Mouse (Mus musculus): ENCODE data around the gene Ubtd2. TPM values are rescaled to one million over a fixed set of nuclear protein-coding genes. Genes with fewer than 3 reads are reported as not detected.
A peak's percentile ranks its signal among the peaks of the same experiment; 100 is the strongest.

The Ubtd2 gene
- polyA plus RNA-seq, 1 experiment from 2014 or later: 81.2 TPM

- Histone ChIP-seq H3K9me3 (no peaks in the 10 kb centered on the region), H3K9ac (no peak overlapping the region), H3K4me1 (peaks cover 14% of the 10 kb centered on the region), H3K4me3 (no peak overlapping the region), H3K36me3 (no peaks in the 10 kb centered on the region), H3K4me2 (no peak overlapping the region), H3K27me3 (peaks cover 11% of the 10 kb centered on the region), H3K27ac (no peak overlapping the region)
- WGBS: 82% methylated on average over 4 of the region's 4 CpGs
- no peak for ATAC-seq (ENCODE audit: insufficient number of reproducible peaks, insufficient read depth, low FRiP score, low TSS enrichment, low read depth)
Observed at GRCm38 (mm10) chr11:32538846-32539245, 83.7 kb downstream of the Ubtd2 start.

- no peak for ATAC-seq (ENCODE audit: insufficient number of reproducible peaks, insufficient read depth, low FRiP score, low TSS enrichment, low read depth)
- 78% methylated on average over 7 of the region's 7 CpGs for WGBS
Observed at GRCm38 (mm10) chr11:32539717-32540116, 84.5 kb downstream of the Ubtd2 start.

GRCm38 (mm10) chr11:32540463-32540862, 85.3 kb downstream of the Ubtd2 start:
- WGBS: 77% methylated on average over 6 of the region's 6 CpGs

More at GRCm38 (mm10) chr11:32539717-32540116, 84.5 kb downstream of the Ubtd2 start:
- H3K36me3 ChIP-seq: no peaks in the 10 kb centered on the region
- no peaks in the 10 kb centered on the region for H3K9me3 ChIP-seq
- H3K9ac ChIP-seq: no peak overlapping the region
- H3K4me1 ChIP-seq: peaks cover 8% of the 10 kb centered on the region; the same call in 1 of the 2 replicates
- H3K27me3 ChIP-seq: peaks cover 2% of the 10 kb centered on the region
- no peak overlapping the region for H3K4me2 ChIP-seq
- no peak overlapping the region for H3K4me3 ChIP-seq
- H3K27ac ChIP-seq: no peak overlapping the region

GRCm38 (mm10) chr11:32542181-32542580, 87.0 kb downstream of the Ubtd2 start:
- H3K4me2 ChIP-seq: no peak overlapping the region

More at GRCm38 (mm10) chr11:32540463-32540862, 85.3 kb downstream of the Ubtd2 start:
- Histone ChIP-seq H3K9me3 (no peaks in the 10 kb centered on the region), H3K36me3 (no peaks in the 10 kb centered on the region), H3K4me1 (peaks cover 8% of the 10 kb centered on the region; the same call in 1 of the 2 replicates), H3K4me2 (no peak overlapping the region), H3K4me3 (no peak overlapping the region), H3K27me3 (no peaks in the 10 kb centered on the region), H3K27ac (no peak overlapping the region), H3K9ac (no peak overlapping the region)
- no peak for ATAC-seq (ENCODE audit: insufficient number of reproducible peaks, insufficient read depth, low FRiP score, low TSS enrichment, low read depth)

GRCm38 (mm10) chr11:32542687-32543411, 87.7 kb downstream of the Ubtd2 start:
- H3K4me3 ChIP-seq: no peak overlapping the region
- H3K9me3 ChIP-seq: no peaks in the 10 kb centered on the region
- no peaks in the 10 kb centered on the region for H3K27me3 ChIP-seq
- H3K9ac ChIP-seq: no peak overlapping the region
- H3K4me2 ChIP-seq: no peak overlapping the region
- 41% methylated on average over 3 of the region's 3 CpGs for WGBS
- H3K27ac ChIP-seq: no peak overlapping the region
- ATAC-seq (ENCODE audit: insufficient number of reproducible peaks, insufficient read depth, low FRiP score, low TSS enrichment, low read depth): no peak
- H3K4me1 ChIP-seq: peaks cover 8% of the 10 kb centered on the region; the same call in 1 of the 2 replicates
- no peaks in the 10 kb centered on the region for H3K36me3 ChIP-seq

More at GRCm38 (mm10) chr11:32542181-32542580, 87.0 kb downstream of the Ubtd2 start:
- peaks cover 8% of the 10 kb centered on the region; the same call in 1 of the 2 replicates for H3K4me1 ChIP-seq
- H3K9me3 ChIP-seq: no peaks in the 10 kb centered on the region
- H3K4me3 ChIP-seq: no peak overlapping the region
- H3K36me3 ChIP-seq: no peaks in the 10 kb centered on the region
- H3K9ac ChIP-seq: no peak overlapping the region
- H3K27me3 ChIP-seq: no peaks in the 10 kb centered on the region
- H3K27ac ChIP-seq: no peak overlapping the region
- 87% methylated on average over 4 of the region's 4 CpGs for WGBS
- no peak for ATAC-seq (ENCODE audit: insufficient number of reproducible peaks, insufficient read depth, low FRiP score, low TSS enrichment, low read depth)

GRCm38 (mm10) chr11:32544041-32544440, 88.9 kb downstream of the Ubtd2 start:
- H3K27me3 ChIP-seq: no peaks in the 10 kb centered on the region
- WGBS: 84% methylated on average over 6 of the region's 6 CpGs

GRCm38 (mm10) chr11:32544497-32544896, 89.3 kb downstream of the Ubtd2 start:
- no peaks in the 10 kb centered on the region for H3K27me3 ChIP-seq
- no peaks in the 10 kb centered on the region for H3K9me3 ChIP-seq
- no peak overlapping the region for H3K4me2 ChIP-seq
- no peaks in the 10 kb centered on the region for H3K36me3 ChIP-seq
- no peak overlapping the region for H3K27ac ChIP-seq
- WGBS: 91% methylated on average over 5 of the region's 5 CpGs
- H3K4me3 ChIP-seq: no peak overlapping the region
- H3K4me1 ChIP-seq: peaks cover 14% of the 10 kb centered on the region
- no peak overlapping the region for H3K9ac ChIP-seq
- ATAC-seq (ENCODE audit: insufficient number of reproducible peaks, insufficient read depth, low FRiP score, low TSS enrichment, low read depth): no peak

More at GRCm38 (mm10) chr11:32544041-32544440, 88.9 kb downstream of the Ubtd2 start:
- H3K9me3 ChIP-seq: no peaks in the 10 kb centered on the region
- H3K27ac ChIP-seq: no peak overlapping the region
- ATAC-seq (ENCODE audit: insufficient number of reproducible peaks, insufficient read depth, low FRiP score, low TSS enrichment, low read depth): no peak
- no peak overlapping the region for H3K4me3 ChIP-seq
- H3K4me1 ChIP-seq: peaks cover 10% of the 10 kb centered on the region
- H3K36me3 ChIP-seq: no peaks in the 10 kb centered on the region
- no peak overlapping the region for H3K9ac ChIP-seq
- H3K4me2 ChIP-seq: no peak overlapping the region

- H3K36me3 ChIP-seq: no peaks in the 10 kb centered on the region
- no peaks in the 10 kb centered on the region for H3K27me3 ChIP-seq
- H3K9ac ChIP-seq: no peak overlapping the region
- no peak for ATAC-seq (ENCODE audit: insufficient number of reproducible peaks, insufficient read depth, low FRiP score, low TSS enrichment, low read depth)
- no peak overlapping the region for H3K4me2 ChIP-seq
- 78% methylated on average over 12 of the region's 12 CpGs for WGBS
- H3K27ac ChIP-seq: no peak overlapping the region
- no peaks in the 10 kb centered on the region for H3K9me3 ChIP-seq
- no peak overlapping the region for H3K4me3 ChIP-seq
- H3K4me1 ChIP-seq: peaks cover 25% of the 10 kb centered on the region
Observed at GRCm38 (mm10) chr11:32545605-32546004, 90.4 kb downstream of the Ubtd2 start.

GRCm38 (mm10) chr11:32546483-32546882, 91.3 kb downstream of the Ubtd2 start:
- WGBS: 78% methylated on average over 5 of the region's 5 CpGs

GRCm38 (mm10) chr11:32547391-32547947, 92.3 kb downstream of the Ubtd2 start:
- Histone ChIP-seq H3K9me3 (no peaks in the 10 kb centered on the region), H3K4me2 (no peak overlapping the region), H3K27me3 (no peaks in the 10 kb centered on the region), H3K4me1 (peaks cover 42% of the 10 kb centered on the region), H3K27ac (no peak overlapping the region), H3K36me3 (no peaks in the 10 kb centered on the region), H3K4me3 (no peak overlapping the region), H3K9ac (no peak overlapping the region)
- 77% methylated on average over 10 of the region's 10 CpGs for WGBS
- no peak for ATAC-seq (ENCODE audit: insufficient number of reproducible peaks, insufficient read depth, low FRiP score, low TSS enrichment, low read depth)

More at GRCm38 (mm10) chr11:32546483-32546882, 91.3 kb downstream of the Ubtd2 start:
- Histone ChIP-seq H3K4me3 (no peak overlapping the region), H3K27ac (no peak overlapping the region), H3K9ac (no peak overlapping the region), H3K27me3 (no peaks in the 10 kb centered on the region), H3K9me3 (no peaks in the 10 kb centered on the region), H3K36me3 (no peaks in the 10 kb centered on the region), H3K4me1 (peaks cover 33% of the 10 kb centered on the region), H3K4me2 (no peak overlapping the region)
- ATAC-seq (ENCODE audit: insufficient number of reproducible peaks, insufficient read depth, low FRiP score, low TSS enrichment, low read depth): no peak

GRCm38 (mm10) chr11:32548240-32548639, 93.1 kb downstream of the Ubtd2 start:
- Histone ChIP-seq H3K4me1 (peaks cover 43% of the 10 kb centered on the region), H3K4me3 (no peak overlapping the region), H3K9ac (no peak overlapping the region), H3K27me3 (no peaks in the 10 kb centered on the region), H3K9me3 (no peaks in the 10 kb centered on the region), H3K27ac (no peak overlapping the region), H3K4me2 (no peak overlapping the region), H3K36me3 (no peaks in the 10 kb centered on the region)
- 79% methylated on average over 4 of the region's 4 CpGs for WGBS
- ATAC-seq (ENCODE audit: insufficient number of reproducible peaks, insufficient read depth, low FRiP score, low TSS enrichment, low read depth): no peak

- Histone ChIP-seq H3K4me2 (no peak overlapping the region), H3K27me3 (no peaks in the 10 kb centered on the region), H3K36me3 (no peaks in the 10 kb centered on the region), H3K9ac (peak overlapping the region; percentile 3; the same call in 1 of the 2 replicates), H3K9me3 (no peaks in the 10 kb centered on the region), H3K4me1 (peaks cover 49% of the 10 kb centered on the region), H3K4me3 (no peak overlapping the region), H3K27ac (no peak overlapping the region)
- WGBS: 58% methylated on average over 6 of the region's 6 CpGs
- no peak for ATAC-seq (ENCODE audit: insufficient number of reproducible peaks, insufficient read depth, low FRiP score, low TSS enrichment, low read depth)
Observed at GRCm38 (mm10) chr11:32549236-32549635, 94.1 kb downstream of the Ubtd2 start.
